Mouse (Mus musculus): ENCODE data around the gene Alyref. TPM values are rescaled to one million over a fixed set of nuclear protein-coding genes. Genes with fewer than 3 reads are reported as not detected.

The Alyref gene
- 607 and 643 TPM in 2 replicates for polyA plus RNA-seq (2016; fragmentation: Nextera tagmentation; extraction: Ambion mirVana)

GRCm38 (mm10) chr11:120598283-120598989 is at the start of gene Alyref, which contains the start of gene Anapc11:
Alyref (minus strand) TSS chr11:120598365.
Anapc11 (plus strand) TSS chr11:120598421.
- H3K4me3 ChIP-seq: peak within 1 kb of the TSS; percentile 91
- no peaks in the 10 kb centered on the region for H3K9me3 ChIP-seq
- under 1% methylated on average over 88 of the region's 88 CpGs for WGBS
- peak within 1 kb of the TSS; percentile 99 for H3K27ac ChIP-seq
- peaks cover 77% of the 10 kb centered on the region for H3K36me3 ChIP-seq
- peak; percentile 94 for DNase-seq (ENCODE audit: low spot score)
- no peaks in the 10 kb centered on the region for H3K27me3 ChIP-seq (ENCODE audit: insufficient read depth, poor library complexity, severe bottlenecking)
- H3K4me1 ChIP-seq (replicated peaks): peaks cover 42% of the 10 kb centered on the region

DNA sequence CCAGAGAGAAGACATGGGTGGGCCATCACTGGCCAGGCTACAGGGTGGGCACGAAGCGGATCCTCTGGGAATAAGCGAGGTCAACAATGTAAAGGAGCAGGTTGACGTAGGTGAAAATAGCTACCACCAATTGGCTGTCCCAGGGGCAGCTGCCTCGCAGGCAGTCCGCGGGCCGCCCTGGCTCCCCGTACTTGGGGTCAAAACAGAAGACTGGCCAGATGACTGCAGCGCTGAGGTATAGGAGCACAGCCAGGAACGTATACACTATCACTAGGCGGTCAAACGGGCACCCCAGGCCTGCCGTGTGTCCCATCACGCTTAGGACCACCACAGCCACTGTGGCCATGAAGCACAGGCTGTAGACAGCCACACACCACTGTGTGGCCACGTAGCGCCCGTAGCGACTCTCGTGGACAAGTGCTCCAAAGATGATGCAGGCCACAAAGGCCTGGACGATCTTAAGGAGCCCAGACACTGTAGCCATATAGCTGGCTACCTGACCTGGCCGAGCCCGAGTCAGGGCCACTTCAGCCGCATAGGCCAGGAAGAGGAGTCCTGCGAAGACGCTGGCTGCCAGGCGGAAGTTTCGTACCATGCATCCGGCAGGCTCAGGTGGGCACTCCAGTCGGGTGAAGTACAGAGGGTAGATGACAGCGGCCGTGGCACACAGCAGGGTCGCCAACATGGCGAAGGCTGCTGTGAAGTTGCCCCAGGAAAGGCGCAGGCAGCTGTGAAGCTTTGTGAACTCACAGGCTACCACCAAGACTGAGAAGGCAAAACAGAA is 49.1 kb upstream of the Alyref start:
- peak overlapping the region; percentile 41 for H3K4me3 ChIP-seq
- peak overlapping the region; percentile 62; the same call in 1 of the 2 replicates for H3K27ac ChIP-seq

DNA sequence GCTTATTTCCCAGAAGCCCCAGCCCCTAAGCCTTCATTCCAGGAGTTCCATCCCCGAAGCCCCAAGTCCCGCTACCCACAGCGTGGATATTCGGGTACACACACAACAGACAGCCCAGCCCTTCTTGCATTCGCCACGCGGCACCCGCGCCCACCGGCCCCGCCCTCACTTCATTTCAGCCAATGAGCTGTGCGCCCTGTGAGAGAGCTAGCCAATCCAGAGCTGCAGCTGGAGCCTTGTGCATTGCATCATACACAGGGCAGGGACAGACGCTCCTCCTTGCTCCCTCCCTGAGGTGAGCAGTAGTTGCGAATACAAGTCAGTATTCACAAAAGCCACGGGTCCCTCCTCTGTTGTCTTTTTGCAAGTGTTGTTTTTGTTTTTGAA is 45.4 kb upstream of the Alyref start, which contains the start of gene Pycr1:
Pycr1 (minus strand) TSS at position 169 of the 387 bp plus-strand sequence.
- Histone ChIP-seq H3K36me3 (no peaks in the 10 kb centered on the region), H3K27me3 (ENCODE audit: insufficient read depth, poor library complexity, severe bottlenecking) (peaks cover 40% of the 10 kb centered on the region), H3K9me3 (no peaks in the 10 kb centered on the region), H3K4me1 (replicated peaks) (peaks cover 46% of the 10 kb centered on the region), H3K27ac (peak within 1 kb of the TSS; percentile 88), H3K4me3 (peak within 1 kb of the TSS; percentile 69)
- DNase-seq (ENCODE audit: low spot score): peak; percentile 95
- 0% methylated on average over 15 of the region's 15 CpGs for WGBS

More for the DNA sequence above, 49.1 kb upstream of the Alyref start:
- no peaks in the 10 kb centered on the region for H3K9me3 ChIP-seq
- DNase-seq (ENCODE audit: low spot score): no peak
- peaks cover 34% of the 10 kb centered on the region for H3K4me1 ChIP-seq (replicated peaks)
- H3K36me3 ChIP-seq: no peaks in the 10 kb centered on the region
- H3K27me3 ChIP-seq (ENCODE audit: insufficient read depth, poor library complexity, severe bottlenecking): peaks cover 36% of the 10 kb centered on the region
- 73% methylated on average over 35 of the region's 35 CpGs for WGBS

DNA sequence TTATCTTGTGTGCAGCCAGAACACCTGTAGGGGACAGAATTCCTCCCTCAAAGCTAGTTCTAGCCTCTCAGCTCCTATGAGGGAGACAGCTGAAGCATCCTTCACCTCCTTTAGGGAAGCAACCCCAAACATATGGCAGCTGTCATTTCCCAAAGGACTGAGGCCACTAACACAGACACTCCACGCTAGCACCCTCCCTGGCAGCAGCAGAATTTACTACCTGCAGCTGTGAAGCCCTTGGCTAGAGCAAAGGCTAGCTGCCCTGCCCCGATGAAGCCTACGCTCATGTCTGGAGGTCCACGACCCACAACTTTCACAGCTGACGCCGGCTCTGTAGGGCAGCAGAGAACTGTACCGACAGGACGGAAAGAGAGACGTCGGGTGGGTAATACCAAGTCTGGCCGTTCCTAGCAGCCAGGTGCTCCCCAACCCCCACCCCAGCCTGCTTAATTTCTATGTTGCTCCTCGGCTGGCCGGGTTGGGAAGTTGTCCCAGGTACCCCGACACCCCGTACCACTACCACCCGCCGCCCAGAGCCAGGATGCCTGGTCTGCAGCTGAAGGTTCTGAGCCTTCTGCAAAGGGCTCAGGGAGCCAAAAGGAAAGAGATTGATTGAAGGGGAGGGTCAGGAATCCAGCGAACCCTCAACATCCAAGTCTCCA is 44.9 kb upstream of the Alyref start:
- 3% methylated on average over 18 of the region's 18 CpGs for WGBS
- Histone ChIP-seq H3K9me3 (no peaks in the 10 kb centered on the region), H3K36me3 (no peaks in the 10 kb centered on the region), H3K27ac (peak overlapping the region; percentile 88), H3K27me3 (ENCODE audit: insufficient read depth, poor library complexity, severe bottlenecking) (peaks cover 38% of the 10 kb centered on the region), H3K4me3 (peak overlapping the region; percentile 69), H3K4me1 (replicated peaks) (peaks cover 43% of the 10 kb centered on the region)
- no peak for DNase-seq (ENCODE audit: low spot score)

DNA sequence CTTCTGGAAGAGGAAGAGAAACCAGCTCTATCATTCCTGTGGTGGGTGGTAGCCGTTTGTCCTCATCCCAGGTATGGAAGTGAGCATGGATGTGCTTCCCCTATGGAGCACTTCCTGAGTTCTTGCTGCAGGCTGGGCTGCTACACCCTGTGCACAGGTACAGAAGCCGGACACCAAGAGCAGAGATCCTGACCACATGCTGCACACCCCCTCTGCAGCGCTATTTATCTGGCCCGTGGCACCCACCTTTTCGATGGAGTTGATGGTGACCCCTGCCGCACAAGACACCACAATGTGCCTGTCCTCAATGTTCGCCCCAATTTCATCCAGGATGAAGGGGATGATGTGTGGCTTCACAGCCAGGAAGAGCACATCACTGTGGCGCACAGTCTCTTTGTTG is 43.7 kb upstream of the Alyref start:
- Histone ChIP-seq H3K9me3 (no peaks in the 10 kb centered on the region), H3K4me1 (replicated peaks) (peaks cover 33% of the 10 kb centered on the region), H3K4me3 (no peak overlapping the region), H3K27me3 (ENCODE audit: insufficient read depth, poor library complexity, severe bottlenecking) (peaks cover 26% of the 10 kb centered on the region), H3K27ac (peak overlapping the region; percentile 24; the same call in 1 of the 2 replicates), H3K36me3 (no peaks in the 10 kb centered on the region)
- WGBS: 92% methylated on average over 8 of the region's 8 CpGs
- DNase-seq (ENCODE audit: low spot score): no peak

DNA sequence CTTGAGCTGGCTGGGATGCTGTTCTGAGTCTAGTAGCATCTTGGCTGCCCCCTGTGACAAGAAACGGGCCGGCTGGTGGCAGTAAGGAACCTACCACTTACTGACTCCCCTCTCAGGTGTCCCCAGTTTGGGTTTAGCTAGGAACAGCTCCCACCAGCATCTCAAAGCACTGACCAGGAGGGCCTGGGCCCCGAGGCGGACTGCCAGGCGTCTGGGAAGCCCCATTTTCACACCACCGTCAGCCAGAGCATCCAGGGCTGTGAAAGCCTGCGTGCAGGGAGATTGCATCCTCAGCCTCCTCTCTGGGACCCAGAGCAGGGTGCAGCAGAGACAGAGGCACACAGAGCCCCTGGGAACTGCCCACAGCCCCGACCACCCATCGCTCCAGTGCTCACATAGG is 43.1 kb upstream of the Alyref start:
- DNase-seq (ENCODE audit: low spot score): no peak
- WGBS: 69% methylated on average over 9 of the region's 9 CpGs
- Histone ChIP-seq H3K9me3 (no peaks in the 10 kb centered on the region), H3K27me3 (ENCODE audit: insufficient read depth, poor library complexity, severe bottlenecking) (peaks cover 20% of the 10 kb centered on the region), H3K36me3 (no peaks in the 10 kb centered on the region), H3K4me1 (replicated peaks) (peaks cover 31% of the 10 kb centered on the region), H3K4me3 (no peak overlapping the region), H3K27ac (peak overlapping the region; percentile 2; the same call in 1 of the 2 replicates)

DNA sequence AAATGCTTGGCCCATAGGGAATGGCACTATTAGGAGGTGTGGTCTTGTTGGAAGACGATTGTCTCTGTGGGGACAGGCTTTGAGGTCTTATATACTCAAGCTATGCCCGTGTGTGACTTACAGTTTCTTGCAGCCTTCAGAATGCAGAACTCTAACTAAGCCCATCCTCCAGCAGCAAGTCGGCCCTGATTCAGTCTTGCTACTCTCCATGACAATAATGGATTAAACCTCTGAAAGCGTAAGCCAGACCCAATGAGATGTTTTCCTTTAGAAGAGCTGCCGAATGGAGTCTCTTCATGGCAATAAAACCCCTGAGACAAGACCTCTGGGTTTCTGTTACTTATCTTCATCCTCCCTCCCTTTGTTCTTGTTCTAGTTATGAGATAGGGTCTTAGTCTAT is 36.6 kb upstream of the Alyref start:
- Histone ChIP-seq H3K9me3 (no peaks in the 10 kb centered on the region), H3K36me3 (peaks cover 5% of the 10 kb centered on the region), H3K4me3 (0 out of 2 replicates have a peak overlapping the region, but pooled peaks have one; percentile 96), H3K4me1 (replicated peaks) (peaks cover 37% of the 10 kb centered on the region), H3K27ac (no peak overlapping the region), H3K27me3 (ENCODE audit: insufficient read depth, poor library complexity, severe bottlenecking) (no peaks in the 10 kb centered on the region)
- 86% methylated on average over 5 of the region's 5 CpGs for WGBS
- DNase-seq (ENCODE audit: low spot score): no peak

DNA sequence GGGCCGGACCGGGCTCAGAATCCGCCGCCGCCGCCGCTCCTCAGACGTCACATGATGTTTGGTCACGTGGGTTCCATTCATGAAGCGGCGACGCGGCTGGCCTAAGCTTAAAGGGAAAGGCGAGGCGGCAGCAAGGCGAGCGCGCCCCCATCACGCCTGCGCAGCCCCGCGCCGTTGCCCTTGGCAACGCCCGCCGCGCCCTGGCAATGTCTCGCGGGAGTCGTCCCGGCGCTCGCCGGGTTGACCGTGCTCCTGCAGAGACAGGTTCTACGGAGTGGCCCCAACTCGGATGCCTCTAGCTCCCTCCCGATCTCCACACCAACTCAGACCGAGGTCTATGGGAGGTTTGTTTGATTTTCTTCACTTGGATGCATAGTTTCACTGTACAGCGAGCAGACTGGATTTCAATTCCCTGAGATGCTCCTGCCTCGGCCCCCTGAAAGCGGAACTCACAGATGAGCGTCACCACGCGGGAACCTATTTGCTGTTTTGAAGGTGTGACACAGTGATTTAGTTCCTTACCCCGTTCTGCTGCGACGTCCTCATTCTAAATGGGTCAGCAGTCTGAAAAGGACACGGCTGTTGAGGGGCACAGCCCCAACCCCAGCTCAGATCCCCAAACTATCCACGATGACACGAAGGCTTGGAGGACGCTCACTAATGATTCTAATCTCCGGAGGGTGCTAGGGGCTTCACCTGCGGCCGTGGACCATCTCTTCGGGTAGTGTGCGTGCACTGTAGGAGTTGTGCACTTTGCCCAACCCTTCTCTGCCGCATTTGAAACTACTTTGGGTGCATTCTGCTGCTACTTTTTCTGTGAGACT is 35.6 kb upstream of the Alyref start, which contains the start of gene Mafg:
Mafg (minus strand) TSS at position 81 of the 824 bp plus-strand sequence.
- 10% methylated on average over 58 of the region's 58 CpGs for WGBS
- Histone ChIP-seq H3K27ac (peak within 1 kb of the TSS; percentile 98), H3K9me3 (no peaks in the 10 kb centered on the region), H3K4me1 (replicated peaks) (peaks cover 47% of the 10 kb centered on the region), H3K27me3 (ENCODE audit: insufficient read depth, poor library complexity, severe bottlenecking) (no peaks in the 10 kb centered on the region), H3K4me3 (peak within 1 kb of the TSS; percentile 96), H3K36me3 (peaks cover 16% of the 10 kb centered on the region)
- DNase-seq (ENCODE audit: low spot score): peak; percentile 95

DNA sequence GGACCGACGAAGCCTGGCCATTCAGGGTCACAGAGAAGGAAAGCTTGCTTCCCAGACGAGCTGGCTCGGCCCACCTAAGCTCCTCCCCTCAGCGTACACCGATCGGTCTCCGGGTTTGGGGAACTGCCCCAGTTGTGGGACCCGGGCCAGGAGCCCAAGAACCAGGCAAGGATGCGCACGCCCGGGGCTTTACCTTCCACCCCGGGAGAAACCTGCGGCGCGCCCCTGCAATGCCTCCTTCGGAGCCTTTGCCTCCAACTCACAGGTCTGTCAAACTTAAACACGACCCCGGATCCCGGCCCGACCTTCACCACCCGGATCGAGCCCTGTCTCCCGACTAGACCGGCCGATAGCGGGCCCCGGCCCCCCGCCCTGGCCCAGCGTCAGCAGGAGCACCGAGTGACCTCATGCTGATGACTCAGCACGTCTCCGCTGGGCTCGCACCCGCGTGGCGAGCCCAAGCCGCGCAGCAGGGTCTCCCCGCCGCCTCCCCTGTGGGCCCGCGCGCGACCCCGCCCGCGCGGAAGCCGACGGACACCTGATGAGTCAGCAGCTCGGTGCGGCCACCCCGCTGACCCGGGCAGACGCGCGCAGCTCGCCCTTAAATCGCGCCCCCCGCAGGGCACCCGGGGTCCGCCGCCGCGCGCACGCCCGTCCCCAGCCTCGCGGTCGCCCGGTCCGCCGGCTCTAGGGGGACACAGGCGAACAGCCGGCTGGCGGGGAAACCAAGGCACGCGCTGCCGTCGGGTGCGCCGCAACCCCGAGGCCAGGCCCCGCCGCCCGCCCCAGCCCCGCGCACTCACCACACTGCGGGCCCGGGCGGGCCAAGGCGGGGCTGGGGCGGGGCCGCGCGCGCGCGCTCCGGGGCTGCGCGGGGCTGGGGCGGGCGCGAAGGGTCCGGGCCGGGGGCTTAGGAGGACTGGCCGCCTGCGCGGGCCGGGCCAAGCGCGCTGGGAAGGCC is 34.7 kb upstream of the Alyref start:
- Histone ChIP-seq H3K27me3 (ENCODE audit: insufficient read depth, poor library complexity, severe bottlenecking) (no peaks in the 10 kb centered on the region), H3K36me3 (peaks cover 22% of the 10 kb centered on the region), H3K4me3 (peak overlapping the region; percentile 96), H3K9me3 (no peaks in the 10 kb centered on the region), H3K27ac (peak overlapping the region; percentile 98), H3K4me1 (replicated peaks) (peaks cover 48% of the 10 kb centered on the region)
- WGBS: under 1% methylated on average over 116 of the region's 116 CpGs
- peak; percentile 72 for DNase-seq (ENCODE audit: low spot score)

DNA sequence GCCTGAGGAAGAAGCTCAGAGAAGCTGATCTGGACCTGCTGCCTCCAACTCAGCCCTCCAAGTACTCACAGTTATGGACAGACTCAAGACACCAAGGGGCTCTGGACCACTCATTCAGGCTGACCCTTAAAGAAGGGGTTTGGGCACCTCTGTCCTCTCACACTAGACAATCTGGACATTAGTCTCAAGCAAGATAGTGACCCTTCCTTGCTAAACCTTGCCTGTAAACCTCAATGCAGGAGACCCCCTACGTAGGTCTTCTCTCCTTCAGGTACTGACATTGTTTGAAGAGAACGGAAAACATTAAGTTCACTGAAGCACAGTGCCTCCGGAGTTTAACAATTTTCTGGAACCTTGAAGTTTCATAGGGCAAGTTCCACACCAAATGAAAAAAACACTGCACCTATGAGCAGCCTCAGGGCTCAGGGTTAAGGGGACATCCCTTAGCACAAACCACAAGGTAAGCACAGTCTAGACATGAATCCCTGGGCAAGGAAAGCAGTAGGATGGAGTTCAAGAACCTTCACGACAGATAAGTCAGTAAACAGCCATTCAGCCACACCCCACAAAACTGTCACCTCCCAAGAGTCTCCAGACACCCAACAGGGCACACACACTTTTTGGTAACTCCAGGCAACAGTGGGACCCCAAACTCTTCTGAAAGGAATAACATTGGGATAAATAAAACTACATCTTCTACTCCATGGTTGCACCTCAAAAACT is 33.7 kb upstream of the Alyref start:
- peaks cover 51% of the 10 kb centered on the region for H3K4me1 ChIP-seq (replicated peaks)
- no peaks in the 10 kb centered on the region for H3K27me3 ChIP-seq (ENCODE audit: insufficient read depth, poor library complexity, severe bottlenecking)
- 72% methylated on average over 4 of the region's 4 CpGs for WGBS
- H3K27ac ChIP-seq: peak overlapping the region; percentile 98
- H3K4me3 ChIP-seq: peak overlapping the region; percentile 96
- H3K9me3 ChIP-seq: no peaks in the 10 kb centered on the region
- DNase-seq (ENCODE audit: low spot score): no peak
- peaks cover 32% of the 10 kb centered on the region for H3K36me3 ChIP-seq
